Mouse (Mus musculus): ENCODE data around the gene Isg20l2.

Isg20l2 gene

DNA sequence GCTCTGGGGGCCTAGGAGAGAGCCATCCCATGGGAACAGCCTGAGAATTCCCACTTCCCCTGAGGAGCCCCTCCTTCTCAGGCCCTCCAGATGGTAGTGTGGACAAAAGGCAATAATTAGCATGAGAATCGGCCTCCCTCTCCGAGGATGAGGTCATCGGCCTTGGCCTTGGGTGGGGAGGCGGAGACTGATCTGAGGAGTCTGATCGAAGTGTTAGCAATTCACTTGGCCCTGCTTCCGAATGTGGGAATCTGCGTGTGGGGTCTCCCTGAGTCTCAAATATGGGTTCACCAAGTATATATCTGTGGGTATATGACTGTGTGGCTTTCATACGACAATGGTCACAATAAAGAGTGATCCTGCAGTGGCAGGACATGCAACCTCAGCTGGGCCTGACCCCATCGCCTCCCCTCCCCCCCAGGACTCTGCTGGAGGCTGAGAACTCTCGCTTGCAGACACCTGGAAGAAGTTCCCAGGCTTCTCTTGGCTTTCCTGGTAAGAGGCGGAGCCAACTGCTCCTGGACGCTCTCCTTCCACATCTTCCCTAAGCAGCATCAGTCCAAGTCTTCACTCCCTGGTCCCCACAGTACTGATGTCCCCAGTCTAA is 44.4 kb downstream of the Isg20l2 start:
- no peak for DNase-seq (ENCODE audit: low read depth, low spot score)

DNA sequence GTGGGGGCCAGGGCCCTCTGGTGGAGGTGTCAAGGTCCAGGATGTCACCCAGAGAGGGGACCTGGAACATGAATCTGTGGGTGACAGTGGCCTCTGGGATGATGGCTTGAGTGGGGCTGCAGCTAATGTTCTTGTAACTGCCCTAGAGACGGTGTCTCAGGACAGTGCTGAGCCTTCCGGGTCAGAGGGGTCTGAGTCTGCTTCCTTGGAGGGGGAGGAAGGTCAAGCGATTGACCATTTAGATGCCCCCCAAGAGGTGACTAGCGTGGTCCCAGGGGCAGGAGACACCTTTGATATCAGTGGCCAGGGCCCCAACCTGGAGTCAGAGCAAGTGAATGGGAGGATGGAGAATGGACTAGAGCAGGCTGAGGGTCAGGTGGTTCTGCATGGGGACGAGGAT is 49.4 kb downstream of the Isg20l2 start:
- DNase-seq (ENCODE audit: low read depth, low spot score), result no peak

DNA sequence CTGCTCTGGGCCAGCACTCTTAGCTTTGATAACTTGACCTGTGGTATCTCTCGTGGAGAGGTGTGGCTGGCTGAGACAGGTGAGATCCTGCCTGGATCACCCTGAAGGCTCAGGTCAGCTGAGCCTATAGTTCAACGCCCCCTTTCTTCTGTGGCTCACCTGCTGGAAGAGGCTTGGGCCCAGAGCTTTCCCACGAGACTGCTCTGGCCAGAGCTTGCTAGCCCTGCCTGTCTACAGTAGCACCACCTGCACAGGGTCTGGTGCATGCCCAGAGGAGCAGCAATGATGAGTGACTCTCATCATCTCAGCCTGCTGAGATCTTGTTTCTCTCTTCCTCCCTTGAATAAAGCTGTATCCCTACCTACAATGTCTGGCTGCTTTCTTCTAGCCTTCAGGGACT is 50.0 kb downstream of the Isg20l2 start:
- DNase-seq (ENCODE audit: low read depth, low spot score), result no peak

- DNase-seq (ENCODE audit: low read depth, low spot score), result no peak
Measured at GRCm38 (mm10) chr3:87980728-87981127, 50.6 kb downstream of the Isg20l2 start.

DNA sequence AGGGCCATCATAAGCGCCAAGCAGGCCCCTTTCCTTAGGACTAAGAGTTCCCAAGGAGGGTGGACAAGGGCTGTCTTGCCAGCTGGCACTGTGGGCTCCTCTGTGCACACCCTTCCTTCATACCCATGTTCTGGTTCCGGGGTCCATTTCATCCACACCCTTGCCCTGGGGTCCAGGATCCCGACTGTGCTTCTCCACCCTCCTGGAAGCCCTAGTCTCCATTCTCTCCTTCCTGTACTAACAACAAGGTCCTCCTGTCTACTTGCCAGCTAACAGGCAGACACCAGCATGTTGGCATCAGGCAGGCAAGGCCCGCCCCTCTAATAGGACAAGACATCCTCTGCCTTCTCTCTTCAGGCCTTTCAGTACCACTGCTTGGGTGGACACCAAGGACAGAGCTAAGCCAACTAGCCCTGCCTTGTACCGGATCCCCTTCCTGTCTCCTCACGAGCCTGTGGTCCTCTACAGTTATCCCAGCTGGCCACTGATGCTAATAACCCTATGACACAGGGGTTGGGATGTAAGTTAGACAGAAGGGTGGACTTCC is 51.2 kb downstream of the Isg20l2 start:
- DNase-seq (ENCODE audit: low read depth, low spot score), result no peak

DNA sequence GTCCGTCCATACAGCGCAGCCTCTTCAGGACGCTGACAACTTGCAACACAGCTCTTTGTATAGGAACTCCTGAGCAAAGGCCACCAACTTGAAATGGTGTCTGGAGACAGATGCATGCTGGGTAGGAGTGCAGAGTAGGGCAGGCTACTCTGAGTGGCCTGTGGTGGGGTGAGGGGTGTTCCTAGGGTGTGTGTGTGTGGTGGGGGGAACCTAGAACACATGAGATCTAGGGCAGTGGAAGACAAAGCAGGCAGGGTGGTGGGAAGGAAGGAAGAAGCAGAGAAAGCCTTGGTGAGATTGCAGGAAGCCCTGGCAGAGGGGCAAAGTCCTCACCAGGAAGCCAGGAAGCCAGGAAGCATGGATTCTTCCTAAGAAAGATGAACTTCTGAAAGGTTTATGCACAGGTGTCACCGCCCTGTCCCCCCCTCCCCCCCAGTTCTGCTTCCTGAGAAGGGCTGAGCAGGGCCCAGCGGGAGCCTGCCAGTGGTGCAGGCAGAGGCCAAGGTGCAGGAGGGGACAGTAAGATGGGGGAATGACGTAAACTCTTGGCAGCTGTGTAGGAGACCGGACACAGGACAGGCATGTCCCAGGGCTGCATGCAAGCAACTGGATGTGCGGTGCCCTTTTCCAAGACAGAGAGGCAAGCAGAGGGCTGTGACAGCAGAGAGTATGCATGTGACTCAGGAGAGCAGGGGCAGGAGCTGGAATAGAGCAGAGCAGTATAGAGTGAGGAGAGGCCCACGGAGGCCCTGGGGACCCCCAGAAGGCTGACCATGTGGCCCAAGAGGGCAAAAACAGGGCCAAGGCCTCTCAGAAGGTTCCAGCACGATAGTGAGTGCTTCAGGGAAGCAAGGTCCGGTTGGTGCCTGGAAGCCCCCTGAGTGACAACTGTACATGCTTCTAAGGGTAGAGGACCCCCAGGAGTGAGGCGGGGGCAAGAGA is 52.1 kb downstream of the Isg20l2 start:
- DNase-seq (ENCODE audit: low read depth, low spot score), result no peak

GRCm38 (mm10) chr3:87982836-87983601 is 52.9 kb downstream of the Isg20l2 start:
- no peak for DNase-seq (ENCODE audit: low read depth, low spot score)

GRCm38 (mm10) chr3:87983627-87984026 is 53.5 kb downstream of the Isg20l2 start:
- DNase-seq (ENCODE audit: low read depth, low spot score), result no peak

- no peak for DNase-seq (ENCODE audit: low read depth, low spot score)
Measured at GRCm38 (mm10) chr3:87984094-87984493, 54.0 kb downstream of the Isg20l2 start.

GRCm38 (mm10) chr3:87985505-87986320 is 55.6 kb downstream of the Isg20l2 start:
- DNase-seq (ENCODE audit: low read depth, low spot score), result no peak

DNA sequence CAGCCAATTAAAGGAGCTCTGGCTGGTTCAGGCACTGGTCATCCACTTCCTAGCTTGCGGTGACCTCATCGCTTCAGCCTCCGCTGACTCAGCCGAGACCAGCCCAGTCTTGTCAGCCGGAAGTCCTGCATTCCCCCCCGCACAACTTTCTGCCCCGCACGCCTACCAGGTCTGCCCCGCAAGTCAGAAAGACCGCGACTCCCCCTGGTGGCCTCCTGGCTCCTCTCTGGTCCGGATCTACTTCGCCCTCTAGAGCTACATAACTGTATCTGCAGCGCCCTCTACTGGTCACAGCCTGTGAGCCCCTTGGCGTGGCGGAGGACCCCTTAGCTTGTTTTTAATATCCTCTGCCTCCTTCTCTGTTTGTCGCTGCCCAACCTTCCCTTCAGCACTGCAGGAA is 56.8 kb downstream of the Isg20l2 start:
- DNase-seq (ENCODE audit: low read depth, low spot score), result peak; percentile 75

GRCm38 (mm10) chr3:87987633-87988032 is 57.5 kb downstream of the Isg20l2 start:
- no peak for DNase-seq (ENCODE audit: low read depth, low spot score)

GRCm38 (mm10) chr3:87988068-87988467 is 58.0 kb downstream of the Isg20l2 start:
- no peak for DNase-seq (ENCODE audit: low read depth, low spot score)

- no peak for DNase-seq (ENCODE audit: low read depth, low spot score)
Measured at GRCm38 (mm10) chr3:87989935-87990334, 59.8 kb downstream of the Isg20l2 start.

All from telencephalon, adult 2 months (tissue).